Mouse (Mus musculus) thymus, postnatal 14 days (tissue): ENCODE data around the gene Atxn10.

Experiments
- DNase-seq: peaks from one replicate; pipeline ENCODE4 v3.0.0; 2021

Atxn10 gene

GRCm38 (mm10) chr15:85406846-85407245 is 70.8 kb downstream of the Atxn10 start:
- DNase-seq: peak; percentile 48

- peak; percentile 45 for DNase-seq
These were observed 71.3 kb downstream of the Atxn10 start for GRCm38 (mm10) chr15:85407342-85407741.

- DNase-seq: peak; percentile 47
These were observed 72.7 kb downstream of the Atxn10 start for GRCm38 (mm10) chr15:85408790-85409189.

- DNase-seq: peak; percentile 75
These were observed 73.3 kb downstream of the Atxn10 start for GRCm38 (mm10) chr15:85409245-85409783.

DNA sequence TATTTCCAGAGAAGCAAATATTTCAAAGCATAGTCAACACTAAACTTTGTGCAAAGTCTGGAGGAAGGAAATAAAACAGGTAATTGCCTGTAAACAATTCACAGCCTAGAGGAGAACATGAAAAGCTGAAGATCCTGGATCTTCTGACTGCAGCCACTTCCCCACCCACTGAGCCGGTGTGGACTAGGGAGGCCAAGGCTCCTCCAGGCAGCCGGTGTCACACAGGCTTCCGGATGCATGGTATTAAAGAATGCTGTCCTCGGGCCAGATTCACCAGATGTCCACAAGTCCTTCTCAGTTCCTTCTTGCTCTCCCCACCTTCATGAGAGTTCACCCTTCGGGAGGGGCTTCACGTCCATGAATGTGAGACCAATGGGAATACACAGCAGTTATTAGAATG is 73.8 kb downstream of the Atxn10 start:
- DNase-seq: peak; percentile 36

- DNase-seq: no peak
These were observed 78.6 kb downstream of the Atxn10 start for GRCm38 (mm10) chr15:85414620-85415019.

DNA sequence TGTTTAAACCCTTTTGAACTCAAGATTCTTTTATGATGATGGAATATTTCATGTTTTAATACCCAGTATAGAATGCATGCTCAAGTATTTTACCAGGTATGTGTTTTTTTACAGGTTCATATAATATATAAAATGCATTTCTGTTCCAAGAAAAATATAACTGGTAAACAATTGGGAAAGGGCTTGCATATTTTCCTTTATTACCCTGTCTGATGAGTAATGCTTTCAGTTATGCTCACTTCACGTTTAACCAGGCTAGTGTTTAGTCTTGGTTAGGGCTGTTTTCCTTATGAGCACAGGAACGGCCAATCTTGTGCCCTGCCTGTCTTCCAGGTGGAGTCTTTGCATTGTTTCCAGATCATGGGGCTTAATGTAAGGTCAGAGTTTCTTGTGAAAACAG is 84.6 kb downstream of the Atxn10 start:
- DNase-seq: no peak

DNA sequence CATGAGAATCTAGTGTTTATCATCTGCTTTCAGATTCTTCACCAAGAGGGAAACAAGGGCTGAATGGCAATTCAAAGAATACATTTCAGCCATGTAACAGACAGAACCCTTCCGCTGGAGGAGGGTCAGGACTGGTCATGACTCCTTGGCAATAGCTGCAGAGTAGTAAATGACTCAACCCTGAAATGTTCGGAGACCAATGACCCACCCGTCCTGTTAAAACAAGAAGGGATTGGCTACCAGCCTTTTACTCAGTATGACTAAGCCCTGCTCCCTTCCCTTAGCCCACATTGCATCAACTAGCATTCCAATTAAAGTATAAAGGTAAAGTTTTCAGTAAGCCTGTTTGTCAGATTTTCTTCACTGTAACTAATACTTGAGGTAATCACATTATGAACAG is 88.2 kb downstream of the Atxn10 start:
- no peak for DNase-seq

DNA sequence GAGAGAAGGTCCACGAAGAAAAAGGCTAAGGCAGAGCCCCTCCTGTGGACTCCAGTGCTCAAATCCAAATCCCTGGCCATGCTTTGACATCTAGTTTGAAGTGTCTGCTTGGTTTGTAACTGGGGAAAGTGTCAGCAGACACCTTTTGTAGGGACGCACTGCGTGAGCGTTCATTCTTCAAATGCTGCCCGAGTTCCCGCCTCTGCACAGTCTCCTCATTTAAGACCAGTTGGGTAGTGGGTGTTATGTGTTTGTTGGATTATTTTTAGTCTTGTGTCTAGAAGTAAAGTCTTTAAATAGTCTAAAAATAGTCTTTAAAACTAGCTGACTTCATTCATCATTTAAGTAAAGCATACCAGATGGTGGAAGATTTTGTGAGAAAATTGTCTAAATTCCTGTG is 92.1 kb downstream of the Atxn10 start:
- no peak for DNase-seq

DNA sequence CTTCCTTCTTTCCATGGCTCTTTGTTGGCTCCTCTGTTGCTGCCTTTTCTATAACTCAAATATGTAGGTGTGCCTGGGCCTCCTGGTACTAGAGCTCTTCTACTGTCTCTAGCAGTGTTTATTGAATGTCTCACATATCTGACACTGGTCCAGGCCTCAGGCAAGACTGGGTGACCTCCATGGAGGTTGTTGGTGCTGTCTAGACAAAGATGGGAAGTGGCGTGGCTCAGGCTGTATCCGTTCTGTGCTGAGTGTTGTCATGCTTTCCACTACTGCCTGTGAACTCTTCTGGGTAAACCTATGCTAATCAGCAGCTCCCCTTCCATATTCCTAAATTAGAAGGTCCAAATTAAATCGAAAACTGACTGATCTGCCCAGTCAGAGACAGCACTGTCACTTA is 106.5 kb downstream of the Atxn10 start:
- DNase-seq: no peak

DNA sequence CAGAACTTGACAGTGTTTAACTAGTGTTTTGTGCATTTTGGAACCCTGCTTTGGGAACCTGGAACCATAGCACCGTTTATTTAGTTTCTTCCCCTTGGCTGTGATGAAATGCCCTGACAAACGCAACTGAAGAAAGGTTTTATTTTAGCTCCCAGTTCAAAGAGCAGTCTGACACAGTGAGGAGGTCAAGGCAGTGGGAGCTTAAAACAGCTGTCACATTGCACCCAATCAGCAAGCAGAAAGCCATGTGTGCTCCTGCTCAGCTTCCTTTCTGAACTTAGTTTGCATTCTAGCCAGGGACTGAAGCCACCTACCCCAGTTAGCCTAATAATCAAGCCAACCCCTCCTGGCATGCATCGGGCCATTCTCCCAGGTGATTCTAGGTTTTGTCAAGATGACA is 110.6 kb downstream of the Atxn10 start:
- DNase-seq: no peak

DNA sequence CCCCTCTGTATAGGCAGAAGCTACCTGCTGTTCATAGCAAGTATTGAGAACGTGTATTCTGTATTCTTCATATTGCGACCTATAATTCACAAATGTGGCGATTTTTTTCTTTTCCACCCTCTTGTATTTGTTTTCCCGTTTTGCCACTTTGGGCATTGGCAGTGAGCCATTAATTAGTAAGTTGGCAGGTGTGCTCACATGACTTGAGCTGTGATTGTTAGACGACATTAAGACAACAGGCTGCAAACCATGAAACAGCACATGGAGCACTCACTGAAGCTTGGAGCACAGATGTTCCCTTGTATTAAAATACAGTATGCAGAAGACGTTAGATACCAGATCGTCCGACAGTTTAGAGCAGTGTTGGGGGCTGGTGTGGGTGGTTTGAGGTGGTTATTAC is 120.8 kb downstream of the Atxn10 start:
- no peak for DNase-seq

- no peak for DNase-seq
These were observed 121.8 kb downstream of the Atxn10 start for GRCm38 (mm10) chr15:85457838-85458237.

DNA sequence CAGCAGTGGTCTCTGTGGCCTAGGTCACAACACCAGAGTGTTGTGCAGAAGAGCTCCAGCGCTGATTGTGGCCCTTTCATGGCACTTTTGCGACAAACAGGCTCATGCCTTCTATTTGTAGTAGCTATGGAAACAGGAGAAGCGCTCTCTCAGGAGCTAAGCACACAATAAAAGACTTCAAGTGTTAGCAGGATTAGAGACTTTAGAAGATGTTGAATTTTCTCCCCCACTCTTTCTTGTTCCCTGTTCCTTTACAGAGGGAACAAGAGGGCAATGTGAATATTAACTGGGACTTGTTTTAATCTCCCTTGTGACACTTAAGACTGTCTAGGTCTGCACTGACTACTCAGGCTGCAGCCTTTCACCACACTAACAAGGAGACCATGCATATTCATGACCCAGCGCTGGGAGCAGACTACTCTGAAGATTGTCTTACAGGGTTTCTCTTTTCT is 122.6 kb downstream of the Atxn10 start:
- DNase-seq: no peak

DNA sequence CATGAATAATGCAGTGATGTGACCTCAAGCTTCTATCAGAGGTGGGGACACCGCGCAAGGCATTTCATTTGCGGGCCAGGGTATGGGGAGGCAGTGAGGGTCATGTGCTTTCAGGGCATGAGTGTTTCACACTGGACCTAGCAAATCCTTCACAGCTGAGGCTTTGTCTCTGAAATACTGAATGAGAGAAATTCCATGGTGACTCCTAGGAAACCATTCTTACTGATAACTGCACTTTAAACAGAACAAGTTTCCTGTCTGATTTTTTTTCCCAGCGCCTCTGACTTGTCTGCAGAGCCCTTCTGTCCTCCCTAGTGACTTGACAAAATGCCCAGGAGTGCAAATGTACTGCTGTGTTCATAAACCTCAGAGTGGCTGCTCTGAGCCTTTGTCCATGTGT is 125.5 kb downstream of the Atxn10 start:
- no peak for DNase-seq

DNA sequence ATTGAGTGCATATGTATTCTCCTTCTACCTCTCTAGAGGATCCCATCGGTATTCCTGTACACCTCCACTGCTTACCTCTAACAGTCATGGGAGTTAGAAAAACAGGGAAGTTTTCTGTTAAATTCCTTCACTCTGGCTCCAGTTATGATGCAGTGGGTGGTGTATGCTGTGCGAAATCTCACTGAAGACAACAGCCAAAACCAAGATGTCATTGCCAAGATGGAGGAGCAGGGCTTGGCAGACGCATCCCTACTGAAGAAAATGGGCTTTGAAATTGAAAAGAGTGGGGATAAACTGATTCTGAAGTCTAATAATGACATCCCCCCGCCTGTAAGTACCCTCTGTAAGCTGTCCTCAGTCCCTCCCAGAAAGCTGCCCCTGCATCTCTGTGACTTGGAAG is 126.1 kb downstream of the Atxn10 start:
- no peak for DNase-seq

- DNase-seq: no peak
These were observed 127.2 kb downstream of the Atxn10 start for GRCm38 (mm10) chr15:85463027-85463790.

DNA sequence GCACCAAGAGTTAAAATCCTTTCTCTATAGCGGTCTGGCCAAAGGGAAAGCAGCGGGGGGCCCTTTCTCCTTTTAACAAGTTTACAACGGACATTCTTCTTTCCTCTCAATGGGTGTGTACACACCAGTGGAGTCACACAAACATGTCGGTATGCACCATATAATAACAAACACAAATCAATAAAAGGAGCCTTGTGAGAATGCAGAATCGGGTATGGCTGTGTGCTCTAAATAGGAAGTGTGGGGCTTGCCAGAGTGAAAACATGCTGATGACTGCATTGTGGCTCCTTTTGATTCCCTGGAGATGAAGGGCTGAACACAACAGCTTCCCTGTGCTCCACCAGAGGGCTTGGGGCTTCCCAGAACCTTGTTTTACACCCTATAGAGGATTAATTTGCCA is 128.1 kb downstream of the Atxn10 start:
- no peak for DNase-seq

DNA sequence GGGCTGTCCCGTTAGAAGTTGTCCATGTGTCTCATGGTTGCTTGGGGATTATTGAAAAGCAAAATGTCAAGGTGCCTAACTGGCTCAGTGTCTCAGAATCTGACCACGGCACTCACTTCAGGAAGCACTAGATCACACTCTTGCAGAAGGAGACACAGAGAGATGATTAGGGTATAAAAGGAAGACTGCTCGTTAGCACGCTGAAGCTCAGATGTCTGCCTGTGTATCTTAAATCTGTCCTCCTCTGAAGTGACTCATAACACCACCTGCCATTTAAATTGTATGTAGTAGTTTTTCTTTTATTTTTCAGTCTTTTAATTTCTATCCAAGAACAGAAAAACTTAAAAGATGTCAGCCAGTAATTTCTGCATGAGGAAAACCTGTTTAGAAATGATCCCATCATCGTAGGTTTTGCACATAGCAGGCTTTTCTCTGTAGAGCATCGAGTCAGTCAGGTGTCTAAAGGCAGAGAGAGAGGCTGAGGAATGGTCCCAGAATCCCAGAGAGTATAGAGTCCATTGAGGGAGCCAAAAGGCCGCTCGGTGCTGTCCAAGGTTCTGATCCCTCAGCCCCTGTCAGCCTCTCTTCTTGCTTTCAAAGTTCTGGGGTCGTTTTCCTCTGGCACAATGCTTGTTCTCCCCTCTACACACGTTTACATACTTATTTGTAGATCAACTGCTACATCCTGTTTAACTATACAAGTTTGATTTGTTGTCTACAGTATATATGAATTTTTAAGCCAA is 128.9 kb downstream of the Atxn10 start:
- DNase-seq: no peak

- no peak for DNase-seq
These were observed 130.5 kb downstream of the Atxn10 start for GRCm38 (mm10) chr15:85466456-85467067.

DNA sequence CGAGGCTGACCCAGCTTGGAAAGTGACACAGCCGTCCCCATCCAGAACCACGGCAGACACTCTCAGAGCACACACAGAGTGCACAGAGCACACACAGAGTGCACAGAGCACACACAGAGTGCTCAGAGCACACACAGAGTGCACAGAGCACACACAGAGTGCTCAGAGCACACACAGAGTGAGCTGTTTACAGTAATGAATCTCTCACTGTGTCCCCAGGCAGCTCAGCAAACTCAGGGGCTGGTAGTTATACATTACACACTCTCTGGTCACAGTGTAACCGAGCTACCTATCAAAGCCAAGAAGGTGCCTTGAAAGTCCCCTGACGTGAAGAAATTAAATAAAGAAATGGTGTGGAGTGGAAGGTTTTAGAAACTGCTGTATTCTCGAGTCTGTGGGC is 133.4 kb downstream of the Atxn10 start:
- no peak for DNase-seq

- no peak for DNase-seq
These were observed 138.7 kb downstream of the Atxn10 start for GRCm38 (mm10) chr15:85474697-85475096.

DNA sequence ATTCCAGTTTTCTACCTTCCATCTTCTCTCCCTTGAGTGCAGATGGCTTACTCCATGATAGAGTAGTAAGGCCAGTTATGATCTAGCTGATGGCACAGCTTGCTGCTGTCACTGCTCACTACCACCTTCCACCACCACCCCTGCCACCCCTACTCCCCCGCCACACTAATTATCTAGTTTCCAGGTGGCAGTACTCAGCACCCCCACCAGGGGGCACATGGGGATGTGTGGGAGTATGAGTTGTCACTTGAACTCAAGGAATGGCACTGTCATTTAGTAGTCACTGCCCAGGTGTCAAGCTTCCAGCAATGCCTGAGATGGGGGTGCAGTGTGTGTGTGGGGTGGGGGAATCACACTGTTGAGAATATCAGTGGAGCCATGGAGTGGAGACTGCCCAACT is 141.5 kb downstream of the Atxn10 start:
- peak; percentile 82 for DNase-seq

- no peak for DNase-seq
These were observed 143.3 kb downstream of the Atxn10 start for GRCm38 (mm10) chr15:85479365-85479764.
